20 mouse cellular contexts compared by ENCODE assay signal in genomic region chr7:110261807-110262206, GRCm38 (mm10).
"Had no signal": no experiment of that assay in that cellular context is flagged by ENCODE, and none has a peak within 500 bp of the region (broad histone marks: within the 10 kb centered on the region; RNA-seq: fewer than 3 reads in every experiment).

No protein-coding gene starts in this region.

- H3K4me2 ChIP-seq: kidney, embryonic 15.5 days; liver, embryonic 13.5 days; lung, embryonic 14.5 days; midbrain, embryonic 11.5 days; neural tube, embryonic 12.5 days; neural tube, embryonic 15.5 days had no signal

- H3K36me3 ChIP-seq: liver, embryonic 13.5 days; neural tube, embryonic 12.5 days; neural tube, embryonic 15.5 days had no signal

- H3K9me3 ChIP-seq: kidney, embryonic 15.5 days; liver, embryonic 13.5 days; neural tube, embryonic 12.5 days; neural tube, embryonic 15.5 days had no signal

- DNase-seq: kidney, adult 11 months; kidney, adult 8-10 months; kidney, postnatal 10 days; kidney, postnatal 36 days; layer of hippocampus, postnatal 36 days; liver, embryonic 13.5 days; lung, embryonic 14.5 days; lung, postnatal 36 days; midbrain, embryonic 14.5 days; right cerebral cortex, adult 18-20 months; right cerebral cortex, postnatal 14 days; right cerebral cortex, postnatal 4 days; spleen, adult 18-20 months; thymus, adult 18-20 months; thymus, postnatal 36 days had no signal

- H3K9ac ChIP-seq: kidney, embryonic 15.5 days; liver, embryonic 13.5 days; lung, embryonic 14.5 days; neural tube, embryonic 12.5 days; neural tube, embryonic 15.5 days had no signal

- H3K27ac ChIP-seq: kidney, embryonic 15.5 days; left cerebral cortex, adult 2 months; liver, embryonic 13.5 days; neural tube, embryonic 12.5 days; neural tube, embryonic 15.5 days had no signal

- H3K4me3 ChIP-seq: kidney, embryonic 15.5 days; left cerebral cortex, adult 2 months; liver, embryonic 13.5 days; neural tube, embryonic 12.5 days; neural tube, embryonic 15.5 days had no signal

- H3K27me3 ChIP-seq: kidney, embryonic 15.5 days; liver, embryonic 13.5 days; neural tube, embryonic 12.5 days; neural tube, embryonic 15.5 days had no signal

- H3K4me1 ChIP-seq: neural tube, embryonic 12.5 days had no signal
